Mouse (Mus musculus): Measurements from ENCODE around the gene Fam229a. TPM values are rescaled to one million over a fixed set of nuclear protein-coding genes. Genes with fewer than 3 reads are reported as not detected.
"Not testable (repeated sequence)": the region's sequence is repeated elsewhere in the genome, so short reads cannot be mapped to it uniquely, and the experiment has no call there.

Fam229a gene
- total and polyA plus RNA-seq, 2 experiments from 2014 or later: 3.1 to 3.9 TPM

GRCm38 (mm10) chr4:129518519-129518918 is 27.5 kb downstream of the Fam229a start:
- peaks cover 46% of the 10 kb centered on the region for H3K36me3 ChIP-seq (ENCODE audit: insufficient read depth, low read length)
- H3K27me3 ChIP-seq (ENCODE audit: insufficient read depth, low read length): no peaks in the 10 kb centered on the region
- H3K4me1 ChIP-seq (ENCODE audit: insufficient read depth, low read length): no peaks in the 10 kb centered on the region
- H3K9ac ChIP-seq (replicated peaks; ENCODE audit: low read length): no peak overlapping the region
- DNase-seq (ENCODE audit: low spot score): no peak
- no peak overlapping the region for H3K27ac ChIP-seq
- 90% methylated on average over 8 of the region's 8 CpGs for whole genome bisulfite sequencing
- ATAC-seq: no peak
- no peak overlapping the region for H3K4me2 ChIP-seq (ENCODE audit: low read depth, low read length)
- H3K9me3 ChIP-seq (ENCODE audit: low read length): no peaks in the 10 kb centered on the region
- no peak for TF ChIP-seq CTCF (IDR thresholded peaks at IDR 0.05; ENCODE audit: low read depth)
- no peak overlapping the region for H3K4me3 ChIP-seq (ENCODE audit: low read length)

GRCm38 (mm10) chr4:129525338-129525737 is 34.3 kb downstream of the Fam229a start:
- no peak overlapping the region for H3K4me3 ChIP-seq (ENCODE audit: low read length)
- DNase-seq (ENCODE audit: low spot score): no peak
- H3K36me3 ChIP-seq (ENCODE audit: insufficient read depth, low read length): peaks cover 47% of the 10 kb centered on the region
- H3K9ac ChIP-seq (replicated peaks; ENCODE audit: low read length): no peak overlapping the region
- ATAC-seq: no peak
- H3K4me2 ChIP-seq (ENCODE audit: low read depth, low read length): no peak overlapping the region
- 86% methylated on average over 5 of the region's 5 CpGs for WGBS
- H3K9me3 ChIP-seq (ENCODE audit: low read length): no peaks in the 10 kb centered on the region
- no peaks in the 10 kb centered on the region for H3K27me3 ChIP-seq (ENCODE audit: insufficient read depth, low read length)
- no peak for TF ChIP-seq CTCF (IDR thresholded peaks at IDR 0.05; ENCODE audit: low read depth)
- no peak overlapping the region for H3K27ac ChIP-seq
- no peaks in the 10 kb centered on the region for H3K4me1 ChIP-seq (ENCODE audit: insufficient read depth, low read length)

- Histone ChIP-seq H3K9me3 (ENCODE audit: low read length) (no peaks in the 10 kb centered on the region), H3K9ac (replicated peaks; ENCODE audit: low read length) (no peak overlapping the region), H3K4me2 (ENCODE audit: low read depth, low read length) (no peak overlapping the region), H3K4me1 (ENCODE audit: insufficient read depth, low read length) (no peaks in the 10 kb centered on the region), H3K27ac (no peak overlapping the region), H3K27me3 (ENCODE audit: insufficient read depth, low read length) (no peaks in the 10 kb centered on the region), H3K4me3 (ENCODE audit: low read length) (no peak overlapping the region), H3K36me3 (ENCODE audit: insufficient read depth, low read length) (peaks cover 45% of the 10 kb centered on the region)
- WGBS: 92% methylated on average over 3 of the region's 3 CpGs
- DNase-seq (ENCODE audit: low spot score) (no peak), ATAC-seq (no peak)
- TF ChIP-seq CTCF (IDR thresholded peaks at IDR 0.05; ENCODE audit: low read depth): no peak
Observed at GRCm38 (mm10) chr4:129525889-129526288, 34.9 kb downstream of the Fam229a start.

GRCm38 (mm10) chr4:129528901-129529300 is 37.9 kb downstream of the Fam229a start:
- ATAC-seq; H3K4me3 ChIP-seq (ENCODE audit: low read length); H3K4me2 ChIP-seq (ENCODE audit: low read depth, low read length); H3K9me3 ChIP-seq (ENCODE audit: low read length); H3K27me3 ChIP-seq (ENCODE audit: insufficient read depth, low read length); H3K4me1 ChIP-seq (ENCODE audit: insufficient read depth, low read length); H3K27ac ChIP-seq; DNase-seq (ENCODE audit: low spot score); H3K9ac ChIP-seq (replicated peaks; ENCODE audit: low read length): not testable (repeated sequence)
- H3K36me3 ChIP-seq (ENCODE audit: insufficient read depth, low read length): peaks cover 28% of the 10 kb centered on the region
- WGBS: 98% methylated on average over 5 of the region's 6 CpGs

GRCm38 (mm10) chr4:129540012-129540411 is 49.0 kb downstream of the Fam229a start:
- no peaks in the 10 kb centered on the region for H3K9me3 ChIP-seq (ENCODE audit: low read length)
- H3K4me3 ChIP-seq (ENCODE audit: low read length): no peak overlapping the region
- no peak overlapping the region for H3K27ac ChIP-seq
- H3K4me1 ChIP-seq (ENCODE audit: insufficient read depth, low read length): peaks cover 4% of the 10 kb centered on the region; the same call in 1 of the 2 replicates
- H3K4me2 ChIP-seq (ENCODE audit: low read depth, low read length): no peak overlapping the region
- WGBS: 81% methylated on average over 6 of the region's 6 CpGs
- peak; percentile 55 for TF ChIP-seq CTCF (IDR thresholded peaks at IDR 0.05; ENCODE audit: low read depth)
- DNase-seq (ENCODE audit: low spot score) (peak; percentile 9), ATAC-seq (no peak)
- H3K27me3 ChIP-seq (ENCODE audit: insufficient read depth, low read length): no peaks in the 10 kb centered on the region
- no peak overlapping the region for H3K9ac ChIP-seq (replicated peaks; ENCODE audit: low read length)
- no peaks in the 10 kb centered on the region for H3K36me3 ChIP-seq (ENCODE audit: insufficient read depth, low read length)

Other genes with a start within 250 kb of the Fam229a start
- gene C77080, start 229.8 kb upstream of the Fam229a start, total RNA-seq (2014; rRNA removed): 23.1 and 29.0 TPM in 2 replicates
- gene C77080, start 229.8 kb upstream of the Fam229a start, polyA plus RNA-seq (2015; fragmentation: Nextera tagmentation; extraction: Ambion mirVana): 4.9 and 5.3 TPM in 2 replicates
- gene Sync, start 203.6 kb upstream of the Fam229a start, total RNA-seq (2014; rRNA removed): 1.9 and 3.3 TPM in 2 replicates
- gene Sync, start 203.6 kb upstream of the Fam229a start, polyA plus RNA-seq (2015; fragmentation: Nextera tagmentation; extraction: Ambion mirVana): 1.9 and 2.0 TPM in 2 replicates
- gene Rbbp4, start 155.8 kb upstream of the Fam229a start, total RNA-seq (2014; rRNA removed): 71.3 and 83.2 TPM in 2 replicates
- gene Rbbp4, start 155.8 kb upstream of the Fam229a start, polyA plus RNA-seq (2015; fragmentation: Nextera tagmentation; extraction: Ambion mirVana): 234 and 236 TPM in 2 replicates
- 4.3 and 5.7 TPM in 2 replicates for gene Zbtb8os, start 155.5 kb upstream of the Fam229a start, total RNA-seq (2014; rRNA removed)
- 23.5 and 27.4 TPM in 2 replicates for gene Zbtb8os, start 155.5 kb upstream of the Fam229a start, polyA plus RNA-seq (2015; fragmentation: Nextera tagmentation; extraction: Ambion mirVana)
- 26.9 and 29.6 TPM in 2 replicates for gene Zbtb8a, start 113.1 kb upstream of the Fam229a start, total RNA-seq (2014; rRNA removed)
- 14.9 and 15.3 TPM in 2 replicates for gene Zbtb8a, start 113.1 kb upstream of the Fam229a start, polyA plus RNA-seq (2015; fragmentation: Nextera tagmentation; extraction: Ambion mirVana)
- gene Zbtb8b, start 50.3 kb upstream of the Fam229a start, total RNA-seq (2014; rRNA removed): 9.7 and 15.3 TPM in 2 replicates
- 11.3 and 12.9 TPM in 2 replicates for gene Zbtb8b, start 50.3 kb upstream of the Fam229a start, polyA plus RNA-seq (2015; fragmentation: Nextera tagmentation; extraction: Ambion mirVana)
- gene Bsdc1, start 29.6 kb upstream of the Fam229a start, total RNA-seq (2014; rRNA removed): 55.2 and 60.6 TPM in 2 replicates
- 25.3 and 27.1 TPM in 2 replicates for gene Bsdc1, start 29.6 kb upstream of the Fam229a start, polyA plus RNA-seq (2015; fragmentation: Nextera tagmentation; extraction: Ambion mirVana)
- gene Tssk3, start 168 bp upstream of the Fam229a start, total RNA-seq (2014; rRNA removed): not detected in 2 replicates
- gene Tssk3, start 168 bp upstream of the Fam229a start, polyA plus RNA-seq (2015; fragmentation: Nextera tagmentation; extraction: Ambion mirVana): 1.1 and 1.3 TPM in 2 replicates
- 1,438 and 1,538 TPM in 2 replicates for gene Marcksl1, start 22.4 kb downstream of the Fam229a start, total RNA-seq (2014; rRNA removed)
- 1,583 and 1,620 TPM in 2 replicates for gene Marcksl1, start 22.4 kb downstream of the Fam229a start, polyA plus RNA-seq (2015; fragmentation: Nextera tagmentation; extraction: Ambion mirVana)
- gene Hdac1, start 51.5 kb downstream of the Fam229a start, total RNA-seq (2014; rRNA removed): 20.7 and 38.0 TPM in 2 replicates
- gene Hdac1, start 51.5 kb downstream of the Fam229a start, polyA plus RNA-seq (2015; fragmentation: Nextera tagmentation; extraction: Ambion mirVana): 56.6 and 62.1 TPM in 2 replicates
- 10.1 and 12.5 TPM in 2 replicates for gene Lck, start 82.5 kb downstream of the Fam229a start, total RNA-seq (2014; rRNA removed)
- gene Lck, start 82.5 kb downstream of the Fam229a start, polyA plus RNA-seq (2015; fragmentation: Nextera tagmentation; extraction: Ambion mirVana): 12.2 and 13.0 TPM in 2 replicates
- gene Fam167b, start 87.4 kb downstream of the Fam229a start, total RNA-seq (2014; rRNA removed): not detected in 2 replicates
- gene Fam167b, start 87.4 kb downstream of the Fam229a start, polyA plus RNA-seq (2015; fragmentation: Nextera tagmentation; extraction: Ambion mirVana): 0.33 and 0.48 TPM in 2 replicates
- gene Eif3i, start 109.5 kb downstream of the Fam229a start, total RNA-seq (2014; rRNA removed): 364 and 401 TPM in 2 replicates
- gene Eif3i, start 109.5 kb downstream of the Fam229a start, polyA plus RNA-seq (2015; fragmentation: Nextera tagmentation; extraction: Ambion mirVana): 231 and 233 TPM in 2 replicates
- gene Tmem234, start 109.5 kb downstream of the Fam229a start, total RNA-seq (2014; rRNA removed): 150 and 182 TPM in 2 replicates
- gene Tmem234, start 109.5 kb downstream of the Fam229a start, polyA plus RNA-seq (2015; fragmentation: Nextera tagmentation; extraction: Ambion mirVana): 216 and 221 TPM in 2 replicates
- gene Dcdc2b, start 123.1 kb downstream of the Fam229a start, total RNA-seq (2014; rRNA removed): not detected in 2 replicates
- gene Dcdc2b, start 123.1 kb downstream of the Fam229a start, polyA plus RNA-seq (2015; fragmentation: Nextera tagmentation; extraction: Ambion mirVana): 4.1 TPM in 2 replicates
- gene Iqcc, start 127.9 kb downstream of the Fam229a start, total RNA-seq (2014; rRNA removed): 11.2 and 12.0 TPM in 2 replicates
- 21.0 and 21.1 TPM in 2 replicates for gene Iqcc, start 127.9 kb downstream of the Fam229a start, polyA plus RNA-seq (2015; fragmentation: Nextera tagmentation; extraction: Ambion mirVana)
- gene Ccdc28b, start 132.8 kb downstream of the Fam229a start, total RNA-seq (2014; rRNA removed): 55.0 and 77.7 TPM in 2 replicates
- gene Ccdc28b, start 132.8 kb downstream of the Fam229a start, polyA plus RNA-seq (2015; fragmentation: Nextera tagmentation; extraction: Ambion mirVana): 150 and 157 TPM in 2 replicates
- 31.6 and 32.2 TPM in 2 replicates for gene Txlna, start 149.9 kb downstream of the Fam229a start, total RNA-seq (2014; rRNA removed)
- 29.3 and 29.5 TPM in 2 replicates for gene Txlna, start 149.9 kb downstream of the Fam229a start, polyA plus RNA-seq (2015; fragmentation: Nextera tagmentation; extraction: Ambion mirVana)
- 61.6 and 61.8 TPM in 2 replicates for gene Kpna6, start 181.6 kb downstream of the Fam229a start, total RNA-seq (2014; rRNA removed)
- 11.6 and 13.0 TPM in 2 replicates for gene Kpna6, start 181.6 kb downstream of the Fam229a start, polyA plus RNA-seq (2015; fragmentation: Nextera tagmentation; extraction: Ambion mirVana)
- 23.8 and 25.2 TPM in 2 replicates for gene Tmem39b, start 205.6 kb downstream of the Fam229a start, total RNA-seq (2014; rRNA removed)
- gene Tmem39b, start 205.6 kb downstream of the Fam229a start, polyA plus RNA-seq (2015; fragmentation: Nextera tagmentation; extraction: Ambion mirVana): 10.5 and 12.1 TPM in 2 replicates

All from hindbrain, postnatal 0 days (tissue).